Mouse (Mus musculus): ENCODE data around the gene Naa35.
"Not testable (repeated sequence)": the region's sequence is repeated elsewhere in the genome, so short reads cannot be mapped to it uniquely, and the experiment has no call there.

Naa35 gene

GRCm38 (mm10) chr13:59580954-59581353 lies 4.1 kb upstream of the Naa35 start:
- DNase-seq (ENCODE audit: inconsistent ontology term): no peak

- DNase-seq (ENCODE audit: inconsistent ontology term): no peak
Measured at GRCm38 (mm10) chr13:59584481-59584880, 578 bp upstream of the Naa35 start.

GRCm38 (mm10) chr13:59585648-59586005 lies 568 bp downstream of the Naa35 start:
- no peak for DNase-seq (ENCODE audit: inconsistent ontology term)

GRCm38 (mm10) chr13:59587201-59587600 lies 2.1 kb downstream of the Naa35 start:
- DNase-seq (ENCODE audit: inconsistent ontology term): no peak

GRCm38 (mm10) chr13:59589672-59590071 lies 4.6 kb downstream of the Naa35 start:
- no peak for DNase-seq (ENCODE audit: inconsistent ontology term)

GRCm38 (mm10) chr13:59590691-59591090 lies 5.6 kb downstream of the Naa35 start:
- no peak for DNase-seq (ENCODE audit: inconsistent ontology term)

GRCm38 (mm10) chr13:59592058-59592457 lies 7.0 kb downstream of the Naa35 start:
- not testable (repeated sequence) for DNase-seq (ENCODE audit: inconsistent ontology term)

- DNase-seq (ENCODE audit: inconsistent ontology term): no peak
Measured at GRCm38 (mm10) chr13:59592630-59593029, 7.6 kb downstream of the Naa35 start.

- DNase-seq (ENCODE audit: inconsistent ontology term): no peak
Measured at GRCm38 (mm10) chr13:59603096-59603495, 18.0 kb downstream of the Naa35 start.

- peak; percentile 88 for DNase-seq (ENCODE audit: inconsistent ontology term)
Measured at GRCm38 (mm10) chr13:59604511-59604910, 19.5 kb downstream of the Naa35 start.

GRCm38 (mm10) chr13:59605221-59605922 lies 20.3 kb downstream of the Naa35 start:
- no peak for DNase-seq (ENCODE audit: inconsistent ontology term)

GRCm38 (mm10) chr13:59609885-59610284 lies 24.8 kb downstream of the Naa35 start:
- DNase-seq (ENCODE audit: inconsistent ontology term): no peak

GRCm38 (mm10) chr13:59610437-59610836 lies 25.4 kb downstream of the Naa35 start:
- DNase-seq (ENCODE audit: inconsistent ontology term): no peak

- DNase-seq (ENCODE audit: inconsistent ontology term): no peak
Measured at GRCm38 (mm10) chr13:59613868-59614267, 28.8 kb downstream of the Naa35 start.

- DNase-seq (ENCODE audit: inconsistent ontology term): no peak
Measured at GRCm38 (mm10) chr13:59615152-59615551, 30.1 kb downstream of the Naa35 start.

GRCm38 (mm10) chr13:59615554-59615953 lies 30.5 kb downstream of the Naa35 start:
- no peak for DNase-seq (ENCODE audit: inconsistent ontology term)

GRCm38 (mm10) chr13:59618463-59618862 lies 33.4 kb downstream of the Naa35 start:
- DNase-seq (ENCODE audit: inconsistent ontology term): no peak

GRCm38 (mm10) chr13:59621643-59622489 lies 36.8 kb downstream of the Naa35 start:
- DNase-seq (ENCODE audit: inconsistent ontology term): no peak

GRCm38 (mm10) chr13:59624389-59624788 lies 39.3 kb downstream of the Naa35 start:
- no peak for DNase-seq (ENCODE audit: inconsistent ontology term)

- DNase-seq (ENCODE audit: inconsistent ontology term): no peak
Measured at GRCm38 (mm10) chr13:59624903-59625302, 39.8 kb downstream of the Naa35 start.

- no peak for DNase-seq (ENCODE audit: inconsistent ontology term)
Measured at GRCm38 (mm10) chr13:59626739-59627138, 41.7 kb downstream of the Naa35 start.

- DNase-seq (ENCODE audit: inconsistent ontology term): no peak
Measured at GRCm38 (mm10) chr13:59634637-59635036, 49.6 kb downstream of the Naa35 start.

GRCm38 (mm10) chr13:59637800-59638199 lies 52.7 kb downstream of the Naa35 start:
- no peak for DNase-seq (ENCODE audit: inconsistent ontology term)

Measured in Muller cell, postnatal 12 days (primary cell).